Mouse (Mus musculus) G1E (cell line): ENCODE data around the gene Egfem1.

ENCODE experiments used
- CTCF ChIP-seq: IDR thresholded peaks from 2 replicates; pipeline ENCODE4 v1.5.1; 2012; ENCODE audit warnings: low read depth, low read length, inconsistent platforms, mixed read lengths
- GATA1 ChIP-seq: IDR thresholded peaks from 2 replicates; pipeline ENCODE4 v1.6.1; 2012; ENCODE audit warnings: borderline replicate concordance, low read length, inconsistent platforms, mixed read lengths

- TF ChIP-seq CTCF (no peak), GATA1 (no peak)
These were observed 161.8 kb downstream of the Egfem1 start for GRCm38 (mm10) chr3:29243600-29243999.
